Mouse (Mus musculus) E14TG2a.4 (cell line): ENCODE measurements around the gene Myrip.
"Not testable (repeated sequence)": the region's sequence is repeated elsewhere in the genome, so short reads cannot be mapped to it uniquely, and the experiment has no call there.

Experiments used
- H3K27me3 ChIP-seq: 2 replicates; pipeline ENCODE4 v1.6.1; 2014; ENCODE audit warnings: low read length, control low read depth; ENCODE audit not compliant: insufficient read depth
- H3K36me3 ChIP-seq: 2 replicates; pipeline ENCODE4 v1.6.1; 2014; ENCODE audit warnings: low read length, control low read depth; ENCODE audit not compliant: insufficient read depth
- H3K4me1 ChIP-seq: replicated peaks from 2 replicates; pipeline ENCODE4 v1.6.1; 2014; ENCODE audit warnings: low read depth, low read length, control low read depth
- H3K4me3 ChIP-seq: replicated peaks from 2 replicates; pipeline ENCODE4 v1.5.1; 2014; ENCODE audit warnings: mild to moderate bottlenecking, low read length
- H3K9me3 ChIP-seq: 2 replicates; pipeline ENCODE4 v1.6.1; 2014; ENCODE audit warnings: low read length, control low read depth
- CTCF ChIP-seq: conservative IDR thresholded peaks from 2 replicates; pipeline ENCODE4 v1.5.1; 2014; ENCODE audit warnings: low read length
- NANOG ChIP-seq: IDR thresholded peaks from 2 replicates; pipeline ENCODE4 v1.6.1; 2014; ENCODE audit warnings: borderline replicate concordance, low read length, mixed read lengths
- POU5F1 ChIP-seq: IDR thresholded peaks from 2 replicates; pipeline ENCODE4 v1.6.1; 2014; ENCODE audit warnings: low read length, borderline replicate concordance

Myrip gene

DNA sequence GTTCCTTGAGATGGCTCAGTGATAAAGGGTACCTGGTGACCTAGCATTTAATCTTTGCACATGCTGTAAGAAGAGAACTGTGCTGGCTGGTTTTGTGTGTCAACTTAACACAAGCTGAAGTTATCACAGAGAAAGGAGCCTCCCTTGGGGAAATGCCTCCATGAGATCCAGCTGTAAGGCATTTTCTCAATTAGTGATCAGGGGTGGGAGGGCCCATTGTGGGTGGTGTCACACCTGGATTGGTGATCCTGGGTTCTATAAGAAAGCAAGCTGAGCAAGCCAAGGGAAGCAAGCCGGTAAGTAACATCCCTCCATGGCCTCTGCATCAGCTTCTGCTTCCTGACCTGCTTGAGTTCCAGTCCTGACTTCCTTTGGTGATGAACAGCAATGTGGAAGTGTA, at the start of gene Myrip:
Gene Myrip, plus strand, starts transcription at position 301 of the 400 bp plus-strand sequence.
- H3K36me3 ChIP-seq, H3K4me3 ChIP-seq, H3K9me3 ChIP-seq: not testable (repeated sequence)
- H3K4me1 ChIP-seq = peaks cover 15% of the 10 kb centered on the region
- peaks cover 44% of the 10 kb centered on the region for H3K27me3 ChIP-seq

DNA sequence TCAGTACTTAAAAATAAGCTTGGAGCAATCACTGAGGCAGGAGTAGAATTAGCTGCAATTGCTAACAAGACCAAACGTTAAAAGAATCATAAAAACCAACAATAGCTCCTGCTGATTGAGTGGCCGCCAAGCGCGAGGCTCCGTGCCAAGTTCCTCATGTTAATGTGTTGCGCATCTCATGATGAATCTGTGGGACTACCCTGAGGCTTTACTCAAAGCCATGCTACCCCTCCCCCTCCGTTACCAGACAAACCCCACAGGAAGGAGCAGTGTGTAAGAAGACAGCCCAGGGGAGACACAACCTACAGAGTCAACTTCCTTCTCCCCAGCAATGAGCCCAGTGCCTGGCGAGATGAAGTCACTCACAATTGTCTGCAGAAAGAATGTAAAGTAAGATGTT, 41.5 kb upstream of the Myrip start:
- Histone ChIP-seq H3K9me3 (no peaks in the 10 kb centered on the region), H3K36me3 (no peaks in the 10 kb centered on the region), H3K27me3 (no peaks in the 10 kb centered on the region), H3K4me1 (peaks cover 7% of the 10 kb centered on the region; the same call in 1 of the 2 replicates), H3K4me3 (no peak overlapping the region)
- TF ChIP-seq CTCF (no peak), NANOG (no peak), POU5F1 (no peak)

DNA sequence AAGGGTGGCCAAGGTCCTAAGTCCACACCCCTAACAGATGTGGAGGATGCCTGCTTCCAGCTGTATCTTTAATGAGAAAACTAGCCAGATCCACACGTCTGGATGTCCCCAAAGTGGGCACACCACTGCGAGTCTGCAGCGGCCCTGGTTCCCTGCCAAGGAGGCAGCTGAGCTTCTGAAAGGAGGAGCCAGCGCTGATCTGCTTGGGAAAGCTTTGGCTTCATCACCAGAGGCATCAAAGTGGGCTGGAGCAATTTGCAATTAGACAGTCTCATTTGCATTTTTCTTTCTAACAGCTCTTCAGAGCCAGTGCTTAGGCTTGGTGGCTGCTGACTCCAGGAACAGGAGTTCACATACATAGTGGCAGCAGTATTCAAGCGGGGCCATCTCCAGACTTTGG, 37.3 kb upstream of the Myrip start:
- no peak for TF ChIP-seq POU5F1
- no peak for TF ChIP-seq CTCF
- TF ChIP-seq NANOG = no peak
- H3K36me3 ChIP-seq = no peaks in the 10 kb centered on the region
- no peaks in the 10 kb centered on the region for H3K27me3 ChIP-seq
- H3K9me3 ChIP-seq = no peaks in the 10 kb centered on the region
- peaks cover 7% of the 10 kb centered on the region; the same call in 1 of the 2 replicates for H3K4me1 ChIP-seq
- no peak overlapping the region for H3K4me3 ChIP-seq

DNA sequence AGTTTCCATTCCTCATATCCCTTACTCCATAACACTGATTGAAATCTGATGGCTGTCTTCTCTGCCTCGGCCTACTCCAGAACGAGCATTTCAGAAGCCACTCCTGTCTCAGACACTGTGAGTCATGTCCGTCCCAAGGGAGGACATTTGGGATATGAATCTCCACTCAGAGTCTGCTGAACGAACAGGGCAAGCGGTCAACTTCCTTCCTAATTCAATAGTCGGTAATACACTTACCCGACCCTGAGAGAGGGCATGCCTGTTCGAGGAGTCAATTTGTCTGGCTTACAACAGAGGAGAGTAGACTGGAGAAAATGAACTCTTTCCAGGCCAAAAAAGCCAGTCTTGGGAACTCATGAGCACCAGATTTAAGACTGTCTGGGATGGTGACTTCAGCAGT, 28.2 kb upstream of the Myrip start:
- Histone ChIP-seq H3K36me3 (no peaks in the 10 kb centered on the region), H3K4me3 (no peak overlapping the region), H3K9me3 (no peaks in the 10 kb centered on the region), H3K27me3 (no peaks in the 10 kb centered on the region; the same call in 1 of the 2 replicates), H3K4me1 (no peaks in the 10 kb centered on the region)
- TF ChIP-seq CTCF (no peak), POU5F1 (no peak), NANOG (no peak)

DNA sequence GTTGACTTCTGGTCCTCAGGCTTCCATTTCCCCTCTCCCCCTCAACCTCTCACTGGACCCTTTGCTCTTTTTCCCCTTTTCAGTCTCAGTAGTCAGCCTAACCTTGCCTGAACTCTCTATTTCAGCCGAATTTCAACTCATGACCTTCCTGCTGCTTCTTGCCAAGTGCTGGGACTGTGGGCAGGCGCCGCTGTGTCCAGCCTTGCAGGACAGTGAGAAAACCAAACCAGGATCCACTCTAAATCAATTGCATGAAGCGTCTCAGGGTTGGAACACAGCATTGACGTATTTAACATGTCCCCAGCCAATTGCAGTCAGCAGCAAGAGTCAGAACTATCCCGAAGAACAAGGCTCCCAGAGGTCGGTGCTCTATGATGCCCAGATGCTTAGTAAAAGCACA, 26.1 kb upstream of the Myrip start:
- H3K36me3 ChIP-seq = no peaks in the 10 kb centered on the region
- no peaks in the 10 kb centered on the region for H3K4me1 ChIP-seq
- H3K27me3 ChIP-seq = no peaks in the 10 kb centered on the region; the same call in 1 of the 2 replicates
- no peak for TF ChIP-seq POU5F1
- no peak for TF ChIP-seq CTCF
- TF ChIP-seq NANOG = no peak
- no peak overlapping the region for H3K4me3 ChIP-seq
- H3K9me3 ChIP-seq = no peaks in the 10 kb centered on the region

DNA sequence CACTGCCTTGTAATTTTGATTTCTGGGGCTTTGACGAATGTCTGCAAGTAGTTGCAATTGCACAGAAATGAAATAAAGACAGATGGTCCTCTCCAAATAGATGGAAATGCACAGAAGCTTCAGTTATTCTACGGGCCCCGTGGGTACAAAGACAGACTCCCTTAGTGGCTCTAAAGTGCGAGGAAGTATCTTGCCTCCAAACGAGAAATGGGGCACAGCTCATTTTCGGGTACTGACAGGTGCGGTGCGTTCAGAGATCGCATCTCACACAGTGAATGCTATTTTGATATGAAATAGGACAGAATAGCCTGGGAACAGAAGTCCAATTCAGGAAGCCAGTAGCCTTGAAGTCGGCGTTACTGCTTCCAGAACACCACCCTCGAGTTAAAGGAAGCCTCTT, 20.2 kb upstream of the Myrip start:
- H3K36me3 ChIP-seq = no peaks in the 10 kb centered on the region
- TF ChIP-seq NANOG = no peak
- H3K27me3 ChIP-seq = no peaks in the 10 kb centered on the region
- H3K4me1 ChIP-seq = no peaks in the 10 kb centered on the region
- no peak overlapping the region for H3K4me3 ChIP-seq
- H3K9me3 ChIP-seq = no peaks in the 10 kb centered on the region

DNA sequence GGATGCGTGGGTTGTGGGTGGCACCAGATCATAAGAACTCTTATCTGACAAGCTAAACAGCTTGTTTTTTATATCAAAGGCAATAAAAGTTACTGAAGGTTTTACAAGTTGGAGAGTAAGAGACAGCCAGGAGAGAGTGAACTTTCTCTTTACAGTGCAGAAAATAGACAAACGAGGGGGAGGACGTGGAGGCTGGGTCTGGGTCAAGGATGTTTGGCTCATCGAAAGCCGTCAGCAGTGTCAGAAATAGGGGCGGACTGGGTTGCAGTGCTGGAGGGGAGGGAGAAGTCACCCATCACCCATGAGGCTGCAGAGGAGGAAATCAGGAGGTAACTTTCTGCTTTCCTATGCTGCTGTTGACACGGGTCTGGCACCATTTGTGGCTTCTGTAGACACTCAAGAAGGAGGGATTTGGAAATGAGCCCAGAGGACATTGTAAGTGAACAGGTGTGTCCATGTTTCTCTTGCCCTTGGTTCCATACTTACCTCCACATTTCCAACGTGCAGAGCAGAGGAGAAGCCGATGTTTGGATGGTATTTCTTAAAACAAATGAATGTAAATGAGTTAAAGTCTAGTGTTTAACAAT, 18.8 kb upstream of the Myrip start:
- TF ChIP-seq NANOG = no peak
- no peak for TF ChIP-seq CTCF
- no peak for TF ChIP-seq POU5F1
- no peak overlapping the region for H3K4me3 ChIP-seq
- no peaks in the 10 kb centered on the region for H3K27me3 ChIP-seq
- H3K4me1 ChIP-seq = no peaks in the 10 kb centered on the region
- no peaks in the 10 kb centered on the region for H3K36me3 ChIP-seq
- no peaks in the 10 kb centered on the region for H3K9me3 ChIP-seq

DNA sequence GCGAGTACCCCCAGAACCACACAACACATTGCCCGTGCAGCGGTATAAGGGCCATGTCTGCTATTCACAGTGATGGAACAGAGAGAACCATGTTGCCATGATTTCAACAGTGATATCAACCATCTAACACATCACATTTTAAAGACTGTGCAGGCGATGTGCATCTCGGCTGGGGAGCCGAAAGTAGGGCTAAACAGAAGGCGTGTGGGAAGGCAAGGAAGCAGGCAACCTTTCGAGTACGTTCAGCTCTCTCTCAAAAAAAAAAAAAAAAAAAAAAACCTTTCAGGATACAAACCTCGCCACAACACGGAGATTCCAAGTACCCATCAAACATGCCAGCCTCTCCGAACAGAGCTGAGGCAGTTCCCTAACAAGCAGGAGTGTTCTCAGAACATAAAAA, 17.8 kb upstream of the Myrip start:
- no peaks in the 10 kb centered on the region for H3K4me1 ChIP-seq
- no peaks in the 10 kb centered on the region for H3K36me3 ChIP-seq
- H3K9me3 ChIP-seq = no peaks in the 10 kb centered on the region
- TF ChIP-seq CTCF (no peak), POU5F1 (no peak), NANOG (no peak)
- no peak overlapping the region for H3K4me3 ChIP-seq
- H3K27me3 ChIP-seq = no peaks in the 10 kb centered on the region

DNA sequence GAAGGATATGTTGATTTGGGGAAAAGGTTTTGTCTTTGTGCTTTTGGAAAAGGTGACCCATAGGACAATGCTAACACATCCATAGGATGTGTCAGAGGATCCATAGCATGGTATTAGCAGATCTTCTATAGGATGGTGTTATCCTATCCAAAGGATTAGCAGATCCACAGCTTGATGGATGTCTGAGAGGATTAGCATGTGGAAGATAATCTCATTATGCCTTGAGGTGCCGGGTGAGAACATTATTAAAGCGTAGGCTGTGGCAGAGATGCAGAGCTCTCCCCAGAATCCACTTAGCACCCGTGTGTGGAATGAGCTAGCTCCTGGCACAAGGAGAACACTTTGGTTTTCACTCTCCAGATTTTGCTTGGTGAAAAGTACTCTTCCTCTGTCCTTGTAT, 13.3 kb upstream of the Myrip start:
- Histone ChIP-seq H3K27me3 (no peaks in the 10 kb centered on the region), H3K4me1 (no peaks in the 10 kb centered on the region), H3K36me3 (no peaks in the 10 kb centered on the region), H3K9me3 (no peaks in the 10 kb centered on the region), H3K4me3 (no peak overlapping the region)
- no peak for TF ChIP-seq POU5F1
- TF ChIP-seq CTCF = no peak
- TF ChIP-seq NANOG = no peak
